Mouse (Mus musculus): Measurements from ENCODE around the gene Actr2. TPM values are rescaled to one million over a fixed set of nuclear protein-coding genes. Genes with fewer than 3 reads are reported as not detected.

Actr2 gene
- polyA plus RNA-seq, 1 experiment from 2014 or later, result 137 TPM

- ATAC-seq (ENCODE audit: insufficient read depth, low FRiP score), result no peak
- Histone ChIP-seq H3K27ac (ENCODE audit: low read length) (no peak overlapping the region; the same call in 1 of the 2 replicates), H3K4me2 (ENCODE audit: low read depth, low read length) (no peak overlapping the region), H3K4me1 (ENCODE audit: control insufficient read depth, insufficient read depth, low read length) (no peaks in the 10 kb centered on the region), H3K36me3 (ENCODE audit: control insufficient read depth, insufficient read depth, low read length) (peaks cover 48% of the 10 kb centered on the region), H3K9me3 (replicated peaks; ENCODE audit: control insufficient read depth, low read length) (peaks cover 48% of the 10 kb centered on the region), H3K9ac (ENCODE audit: low read length) (no peak overlapping the region), H3K27me3 (ENCODE audit: control insufficient read depth, insufficient read depth, low read length) (no peaks in the 10 kb centered on the region), H3K4me3 (replicated peaks; ENCODE audit: low read length) (no peak overlapping the region)
- 85% methylated on average over 13 of the region's 13 CpGs for WGBS
These were observed 94.8 kb downstream of the Actr2 start for GRCm38 (mm10) chr11:20017937-20018336.

- 93% methylated on average over 3 of the region's 3 CpGs for WGBS
- peaks cover 24% of the 10 kb centered on the region for H3K36me3 ChIP-seq (ENCODE audit: control insufficient read depth, insufficient read depth, low read length)
- H3K9me3 ChIP-seq (replicated peaks; ENCODE audit: control insufficient read depth, low read length), result peaks cover 16% of the 10 kb centered on the region
- no peak overlapping the region for H3K9ac ChIP-seq (ENCODE audit: low read length)
- H3K4me1 ChIP-seq (ENCODE audit: control insufficient read depth, insufficient read depth, low read length), result peaks cover 10% of the 10 kb centered on the region; the same call in 1 of the 2 replicates
- H3K4me3 ChIP-seq (replicated peaks; ENCODE audit: low read length), result no peak overlapping the region
- no peak for ATAC-seq (ENCODE audit: insufficient read depth, low FRiP score)
- H3K4me2 ChIP-seq (ENCODE audit: low read depth, low read length), result no peak overlapping the region
- no peak overlapping the region for H3K27ac ChIP-seq (ENCODE audit: low read length)
- H3K27me3 ChIP-seq (ENCODE audit: control insufficient read depth, insufficient read depth, low read length), result no peaks in the 10 kb centered on the region
These were observed 99.3 kb downstream of the Actr2 start for GRCm38 (mm10) chr11:20013366-20013765.

Other genes with a start within 250 kb of the Actr2 start
- gene Spred2, start 188.5 kb downstream of the Actr2 start, polyA plus RNA-seq (2015; fragmentation: Nextera tagmentation; extraction: Ambion mirVana), result 5.0 TPM in 2 replicates
- 300 and 317 TPM in 2 replicates for gene Rab1a, start 88.5 kb upstream of the Actr2 start, polyA plus RNA-seq (2015; fragmentation: Nextera tagmentation; extraction: Ambion mirVana)
- 24.7 and 25.6 TPM in 2 replicates for gene Cep68, start 136.5 kb upstream of the Actr2 start, polyA plus RNA-seq (2015; fragmentation: Nextera tagmentation; extraction: Ambion mirVana)
- 18.9 and 21.3 TPM in 2 replicates for gene Slc1a4, start 219.8 kb upstream of the Actr2 start, polyA plus RNA-seq (2015; fragmentation: Nextera tagmentation; extraction: Ambion mirVana)